Mouse (Mus musculus): ENCODE measurements at regions not wholly inside any gene's neighbourhood (a gene's known extent, or its start where the extent isn't known, plus 50 kb on each side); places are given as distances from the start of the nearest gene placed in this dataset.

GRCm38 (mm10) chr10:51329386-51329785, 151.0 kb upstream of the Gm49339 start:
- no peak overlapping the region for H3K4me2 ChIP-seq (replicated peaks; ENCODE audit: low read depth, low read length)
- H3K4me3 ChIP-seq (ENCODE audit: low read length), result no peak overlapping the region
- H3K9ac ChIP-seq (ENCODE audit: low read depth, low read length), result no peak overlapping the region
- H3K36me3 ChIP-seq (ENCODE audit: control insufficient read depth, insufficient read depth, low read length), result no peaks in the 10 kb centered on the region
- no peak for ATAC-seq (ENCODE audit: low FRiP score, low TSS enrichment)
- H3K27me3 ChIP-seq (ENCODE audit: control insufficient read depth, insufficient read depth, low read length), result no peaks in the 10 kb centered on the region
- H3K27ac ChIP-seq (ENCODE audit: low read depth, low read length), result no peak overlapping the region
- WGBS, result 88% methylated on average over 2 of the region's 2 CpGs
- H3K9me3 ChIP-seq (ENCODE audit: control insufficient read depth, low read length), result no peaks in the 10 kb centered on the region
- H3K4me1 ChIP-seq (ENCODE audit: control insufficient read depth, insufficient read depth, low read length), result no peaks in the 10 kb centered on the region
